13 mouse cellular contexts compared by ENCODE assay signal in the genomic region with DNA sequence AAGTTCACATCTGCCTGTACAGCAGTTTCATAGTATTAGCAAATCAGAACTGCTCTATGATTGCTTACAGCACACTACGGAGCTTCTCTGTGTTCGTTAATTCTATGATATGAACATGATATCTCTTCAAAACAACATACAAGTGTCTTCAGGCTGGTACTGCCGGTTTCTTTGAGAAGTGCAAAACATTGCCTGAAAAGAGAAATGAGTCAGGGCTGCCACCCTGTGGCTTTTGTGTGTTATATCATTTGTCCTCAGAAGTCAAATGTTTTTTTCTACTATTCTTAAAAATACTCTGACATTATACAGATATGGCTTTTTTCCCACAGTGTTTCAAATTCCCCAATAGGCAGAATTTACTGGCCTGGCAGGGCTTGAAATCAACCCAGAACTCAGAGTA. TPM values are rescaled to one million over a fixed set of nuclear protein-coding genes. Genes with fewer than 3 reads are reported as not detected.
A peak's percentile ranks its signal among the peaks of the same experiment; 100 is the strongest.
DNase-seq lines count a peak whose midpoint lies in the region; ATAC-seq and TF ChIP-seq lines count a peak whose summit lies in the region.
"Had no signal": no experiment of that assay in that cellular context is flagged by ENCODE, and none has a peak within 500 bp of the region (broad histone marks: within the 10 kb centered on the region; RNA-seq: fewer than 3 reads in every experiment).

No protein-coding gene starts in this region.

- WGBS in forebrain, postnatal 0 days, result 45% methylated on average over 3 of the region's 3 CpGs
- WGBS in forebrain, embryonic 12.5 days, result 65% methylated on average over 3 of the region's 3 CpGs

- no peaks in the 10 kb centered on the region for H3K9me3 ChIP-seq in forebrain, postnatal 0 days (ENCODE audit: low read length)
- H3K9me3 ChIP-seq in forebrain, embryonic 12.5 days, result no peaks in the 10 kb centered on the region
- H3K9me3 ChIP-seq: midbrain, embryonic 12.5 days had no signal

- H3K27ac ChIP-seq in forebrain, postnatal 0 days (ENCODE audit: low read depth, low read length), result no peak overlapping the region
- no peak overlapping the region for H3K27ac ChIP-seq in forebrain, embryonic 12.5 days
- H3K27ac ChIP-seq: midbrain, embryonic 12.5 days had no signal

- TF ChIP-seq CTCF in forebrain, postnatal 0 days (IDR thresholded peaks at IDR 0.05; ENCODE audit: low read depth), result peak; percentile 66

- intact Hi-C loops in left cerebral cortex, postnatal 25 days (cut with DNase I), result no loop called here

- peak; percentile 71 for DNase-seq in forebrain, postnatal 0 days
- peak; percentile 20 to 42 for DNase-seq in left cerebral cortex, postnatal 25 days (ENCODE audit: low spot score in 2 of 2)
- DNase-seq in left cerebral cortex, adult 11 months (ENCODE audit: low spot score), result no peak
- DNase-seq in MN1 (ENCODE audit: low spot score), result peak; percentile 16
- DNase-seq in lung, postnatal 10 days, result peak; percentile 13
- no peak for DNase-seq in cerebellum, postnatal 36 days
- DNase-seq in adrenal gland, postnatal 25 days, result no peak
- DNase-seq: adrenal gland, postnatal 36 days; gastrocnemius, postnatal 25 days; left cerebral cortex, postnatal 4 days had no signal

- H3K4me2 ChIP-seq in forebrain, postnatal 0 days (ENCODE audit: low read depth), result no peak overlapping the region
- H3K4me2 ChIP-seq in forebrain, embryonic 12.5 days, result no peak overlapping the region
- H3K4me2 ChIP-seq: midbrain, embryonic 12.5 days had no signal

- ATAC-seq in forebrain, postnatal 0 days, result peak; percentile 77
- ATAC-seq in forebrain, embryonic 12.5 days (ENCODE audit: low FRiP score), result no peak
- ATAC-seq: intestine, embryonic 16.5 days had no signal

- H3K27me3 ChIP-seq in forebrain, postnatal 0 days (ENCODE audit: insufficient read depth, low read length), result no peaks in the 10 kb centered on the region
- no peaks in the 10 kb centered on the region for H3K27me3 ChIP-seq in forebrain, embryonic 12.5 days
- H3K27me3 ChIP-seq: midbrain, embryonic 12.5 days had no signal

- no peak overlapping the region for H3K9ac ChIP-seq in forebrain, postnatal 0 days
- H3K9ac ChIP-seq in forebrain, embryonic 12.5 days, result no peak overlapping the region
- H3K9ac ChIP-seq: midbrain, embryonic 12.5 days had no signal

- H3K36me3 ChIP-seq in forebrain, postnatal 0 days (ENCODE audit: insufficient read depth), result 0 out of 2 replicates have a peak, but pooled peaks cover 8% of the 10 kb centered on the region
- no peaks in the 10 kb centered on the region for H3K36me3 ChIP-seq in forebrain, embryonic 12.5 days (replicated peaks)

- H3K4me1 ChIP-seq in forebrain, postnatal 0 days (ENCODE audit: insufficient read depth), result no peaks in the 10 kb centered on the region
- no peaks in the 10 kb centered on the region for H3K4me1 ChIP-seq in forebrain, embryonic 12.5 days
- H3K4me1 ChIP-seq: midbrain, embryonic 12.5 days had no signal

- no peak overlapping the region for H3K4me3 ChIP-seq in forebrain, postnatal 0 days (ENCODE audit: low read depth, low read length)
- no peak overlapping the region for H3K4me3 ChIP-seq in forebrain, embryonic 12.5 days (replicated peaks)
- H3K4me3 ChIP-seq: midbrain, embryonic 12.5 days had no signal

RNA-seq across cellular contexts. Expression of gene Asns, which starts 22.5 kb away (rescaled TPM):
- total RNA-seq in forebrain, postnatal 0 days (2014; rRNA removed), result 95.8 and 124 TPM in 2 replicates
- polyA plus RNA-seq in forebrain, postnatal 0 days (2015; fragmentation: Nextera tagmentation; extraction: Ambion mirVana), result 132 and 133 TPM in 2 replicates
- polyA plus RNA-seq in forebrain, embryonic 12.5 days (2016; fragmentation: Nextera tagmentation; extraction: Ambion mirVana), result 44.8 and 47.2 TPM in 2 replicates
- 100 to 1,000 TPM; 102 to 107 TPM for total RNA-seq in left cerebral cortex, postnatal 25 days (2021)
- 56.9 and 94.2 TPM in 2 replicates for total RNA-seq in adrenal gland, postnatal 25 days (2021)

Comparison
In these comparisons a context has a peak if more than half of its experiments do, and no peak if none do; other contexts are left out.
1. DNase-seq: peak in forebrain, postnatal 0 days (single experiment), left cerebral cortex, postnatal 25 days (2 of 2), MN1 (single experiment) and lung, postnatal 10 days (single experiment); none in left cerebral cortex, adult 11 months (single experiment), cerebellum, postnatal 36 days (0 of 2) and adrenal gland, postnatal 25 days (single experiment).